Mouse (Mus musculus) cerebellum, postnatal 14 days (tissue): Measurements from ENCODE around the gene Gm10282.
A peak's percentile ranks its signal among the peaks of the same experiment; 100 is the strongest.

Experiments used
- DNase-seq, 2 experiments: peaks; one replicate each; pipeline ENCODE4 v3.0.0; 2021; ENCODE audit warnings: mixed read lengths in 2 of 2

Gene Gm10282

GRCm38 (mm10) chr8:72305210-72305905, at the start of gene Gm10282:
TSS of gene Gm10282 (minus strand) at chr8:72305260.
- no peak for DNase-seq

GRCm38 (mm10) chr8:72354272-72354671, 49.2 kb upstream of the Gm10282 start:
- DNase-seq = no peak

- DNase-seq = no peak
Observed at GRCm38 (mm10) chr8:72353700-72354045, 48.6 kb upstream of the Gm10282 start.

GRCm38 (mm10) chr8:72352951-72353699, 48.1 kb upstream of the Gm10282 start:
- DNase-seq = no peak

- DNase-seq = no peak
Observed at GRCm38 (mm10) chr8:72351405-72352005, 46.4 kb upstream of the Gm10282 start.

- DNase-seq = no peak
Observed at GRCm38 (mm10) chr8:72350727-72351126, 45.7 kb upstream of the Gm10282 start.

- DNase-seq = no peak
Observed at GRCm38 (mm10) chr8:72349838-72350237, 44.8 kb upstream of the Gm10282 start.

- no peak for DNase-seq
Observed at GRCm38 (mm10) chr8:72348956-72349355, 43.9 kb upstream of the Gm10282 start.

GRCm38 (mm10) chr8:72348114-72348513, 43.1 kb upstream of the Gm10282 start:
- DNase-seq = no peak

GRCm38 (mm10) chr8:72347553-72347952, 42.5 kb upstream of the Gm10282 start:
- DNase-seq = no peak

GRCm38 (mm10) chr8:72343725-72344124, 38.7 kb upstream of the Gm10282 start:
- no peak for DNase-seq

- DNase-seq = peak; percentile 36 to 52
Observed at GRCm38 (mm10) chr8:72342556-72343300, 37.7 kb upstream of the Gm10282 start.

GRCm38 (mm10) chr8:72337034-72337433, 32.0 kb upstream of the Gm10282 start:
- DNase-seq = no peak

GRCm38 (mm10) chr8:72336273-72336672, 31.2 kb upstream of the Gm10282 start:
- DNase-seq = no peak

- DNase-seq = no peak
Observed at GRCm38 (mm10) chr8:72334144-72334641, 29.1 kb upstream of the Gm10282 start.

- DNase-seq = no peak
Observed at GRCm38 (mm10) chr8:72333429-72334143, 28.5 kb upstream of the Gm10282 start.

GRCm38 (mm10) chr8:72331631-72332030, 26.6 kb upstream of the Gm10282 start:
- no peak for DNase-seq

GRCm38 (mm10) chr8:72330806-72331516, 25.9 kb upstream of the Gm10282 start:
- DNase-seq = no peak

- no peak for DNase-seq
Observed at GRCm38 (mm10) chr8:72329116-72329515, 24.1 kb upstream of the Gm10282 start.

GRCm38 (mm10) chr8:72324708-72325107, 19.6 kb upstream of the Gm10282 start:
- no peak for DNase-seq

- DNase-seq = no peak
Observed at GRCm38 (mm10) chr8:72324036-72324706, 19.1 kb upstream of the Gm10282 start.
